Mouse (Mus musculus) frontal cortex, postnatal 10 days (tissue): ENCODE measurements around the gene Pigr.

Experiments used
- DNase-seq, 2 experiments: peaks; one replicate each; pipeline ENCODE4 v3.0.0; 2022; ENCODE audit warnings: low spot score in 2 of 2, mixed read lengths in 1 of 2

Gene Pigr

GRCm38 (mm10) chr1:130877889-130878614 is 51.6 kb downstream of the Pigr start:
- peak in 1 of 2 experiments; percentile 14 for DNase-seq

GRCm38 (mm10) chr1:130879927-130880326 is 53.4 kb downstream of the Pigr start:
- no peak for DNase-seq

GRCm38 (mm10) chr1:130883146-130883545 is 56.7 kb downstream of the Pigr start:
- DNase-seq = no peak

GRCm38 (mm10) chr1:130887354-130887753 is 60.9 kb downstream of the Pigr start, which contains the start of gene Il24:
Il24 (minus strand) TSS chr1:130887454.
- DNase-seq = no peak

- no peak for DNase-seq
Measured at GRCm38 (mm10) chr1:130892446-130892845, 66.0 kb downstream of the Pigr start.

- DNase-seq = no peak
Measured at GRCm38 (mm10) chr1:130893329-130894040, 67.0 kb downstream of the Pigr start.

GRCm38 (mm10) chr1:130894468-130894867 is 68.0 kb downstream of the Pigr start:
- DNase-seq = no peak
